8 mouse cellular contexts compared by ENCODE assay signal in the genomic region with DNA sequence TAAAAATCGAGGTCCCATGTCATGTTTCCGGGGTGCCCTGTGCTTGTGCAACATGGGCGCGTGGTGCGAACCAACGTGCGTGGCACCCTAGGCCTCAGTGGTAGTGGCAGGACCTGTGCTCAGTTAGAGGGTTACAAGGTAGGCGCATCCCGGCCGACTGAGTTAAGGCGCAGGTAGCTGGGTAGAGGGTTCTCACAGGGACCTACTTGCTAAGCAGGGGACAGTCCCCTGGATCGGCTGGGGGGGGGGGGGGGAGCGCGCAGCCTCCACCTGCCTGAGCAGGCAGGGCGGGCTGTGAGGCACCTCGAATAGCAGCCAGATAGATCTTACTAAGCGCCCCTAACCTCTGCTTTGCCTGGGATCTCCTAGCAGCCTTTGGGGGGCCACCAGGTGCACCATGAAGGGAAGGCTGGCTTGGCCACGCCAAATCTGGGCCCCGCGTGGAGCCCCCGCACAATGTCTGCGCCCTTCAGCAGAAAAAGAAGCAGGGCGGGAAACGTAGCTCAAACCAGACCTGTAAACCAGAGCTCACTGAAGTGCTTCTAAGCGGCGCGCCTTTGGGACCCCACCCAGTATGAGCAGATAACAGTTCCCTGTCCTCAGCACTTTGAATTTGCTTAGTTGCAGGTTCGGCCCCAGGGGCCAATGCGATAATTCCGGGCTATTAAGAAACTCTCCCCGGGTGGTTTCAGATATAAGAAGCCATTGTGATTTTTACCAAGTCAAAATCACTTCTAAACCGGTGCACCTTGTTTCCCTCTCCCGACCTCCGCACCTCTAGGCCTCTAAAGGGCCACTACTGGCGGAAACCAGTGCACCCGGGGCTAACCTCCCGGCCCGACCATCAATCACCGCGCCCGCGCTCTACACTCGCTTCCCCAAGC. TPM values are rescaled to one million over a fixed set of nuclear protein-coding genes. Genes with fewer than 3 reads are reported as not detected.
DNase-seq lines count a peak whose midpoint lies in the region; ATAC-seq and TF ChIP-seq lines count a peak whose summit lies in the region.

No protein-coding gene starts in this region.

- no peak overlapping the region for H3K9ac ChIP-seq in forebrain, embryonic 16.5 days (replicated peaks; ENCODE audit: low read depth, low read length)
- peak overlapping the region; percentile 27; the same call in 1 of the 2 replicates for H3K9ac ChIP-seq in liver, embryonic 15.5 days

- ATAC-seq in CD4-positive, CD25-positive, alpha-beta regulatory T cell, adult 4 months, result no peak
- no peak for ATAC-seq in forebrain, embryonic 16.5 days
- ATAC-seq in liver, embryonic 15.5 days (ENCODE audit: insufficient read depth), result no peak
- no peak for ATAC-seq in megakaryocyte-erythroid progenitor cell, adult 5-6 weeks (replicated peaks; ENCODE audit: low FRiP score, low TSS enrichment, poor library complexity, severe bottlenecking)
- ATAC-seq in megakaryocyte progenitor cell, adult 5-6 weeks (replicated peaks; ENCODE audit: poor library complexity), result no peak

- no peaks in the 10 kb centered on the region for H3K36me3 ChIP-seq in E14TG2a.4 (ENCODE audit: insufficient read depth, low read length)
- H3K36me3 ChIP-seq in forebrain, embryonic 16.5 days (ENCODE audit: control insufficient read depth, insufficient read depth), result no peaks in the 10 kb centered on the region
- no peaks in the 10 kb centered on the region for H3K36me3 ChIP-seq in liver, embryonic 15.5 days (replicated peaks)

- H3K4me2 ChIP-seq in forebrain, embryonic 16.5 days (ENCODE audit: low read length), result peak overlapping the region; percentile 46
- H3K4me2 ChIP-seq in liver, embryonic 15.5 days, result peak overlapping the region; percentile 46

- WGBS in forebrain, embryonic 16.5 days, result 2% methylated on average over 41 of the region's 43 CpGs
- WGBS in liver, embryonic 15.5 days (ENCODE audit: insufficient replicate concordance), result under 1% methylated on average over 41 of the region's 43 CpGs

- no peak overlapping the region for H3K27ac ChIP-seq in forebrain, embryonic 16.5 days (ENCODE audit: low read length)
- H3K27ac ChIP-seq in liver, embryonic 15.5 days (replicated peaks), result peak overlapping the region; percentile 74

- H3K4me1 ChIP-seq in E14TG2a.4 (replicated peaks; ENCODE audit: low read depth, low read length), result peaks cover 64% of the 10 kb centered on the region
- H3K4me1 ChIP-seq in forebrain, embryonic 16.5 days (replicated peaks; ENCODE audit: control insufficient read depth, insufficient read depth, low read length), result peaks cover 25% of the 10 kb centered on the region
- H3K4me1 ChIP-seq in liver, embryonic 15.5 days (replicated peaks), result peaks cover 9% of the 10 kb centered on the region; the same call in 1 of the 2 replicates

- H3K9me3 ChIP-seq in E14TG2a.4 (ENCODE audit: low read length), result no peaks in the 10 kb centered on the region
- no peaks in the 10 kb centered on the region for H3K9me3 ChIP-seq in forebrain, embryonic 16.5 days (ENCODE audit: control insufficient read depth, low read length)
- H3K9me3 ChIP-seq in liver, embryonic 15.5 days (replicated peaks), result no peaks in the 10 kb centered on the region

- peaks cover 93% of the 10 kb centered on the region for H3K27me3 ChIP-seq in E14TG2a.4 (ENCODE audit: insufficient read depth, low read length)
- H3K27me3 ChIP-seq in forebrain, embryonic 16.5 days (replicated peaks; ENCODE audit: control insufficient read depth, insufficient read depth, low read length), result peaks cover 85% of the 10 kb centered on the region
- peaks cover 100% of the 10 kb centered on the region for H3K27me3 ChIP-seq in liver, embryonic 15.5 days

- H3K4me3 ChIP-seq in E14TG2a.4 (replicated peaks; ENCODE audit: low read length), result peak overlapping the region; percentile 64
- peak overlapping the region; percentile 35 for H3K4me3 ChIP-seq in forebrain, embryonic 16.5 days (replicated peaks; ENCODE audit: low read length)
- peak overlapping the region; percentile 48 for H3K4me3 ChIP-seq in liver, embryonic 15.5 days (replicated peaks)

- no peak for TF ChIP-seq CTCF in E14TG2a.4 (conservative IDR thresholded peaks at IDR 0.05; ENCODE audit: low read length)

- peak; percentile 19 for DNase-seq in CD4-positive, CD25-positive, alpha-beta regulatory T cell, adult 2 months (ENCODE audit: low read depth, low spot score)
- no peak for DNase-seq in right cerebral cortex, adult 18-20 months

RNA-seq across cellular contexts. Expression of gene Igf2, which starts 6.6 kb away (rescaled TPM):
- polyA plus RNA-seq in CD4-positive, CD25-positive, alpha-beta regulatory T cell, adult 4 months (2017; shearing (Covaris generic)), result 1 to 10 TPM in 1 of 2 experiments, under 1 TPM in 1; 0.69 to 1.1 TPM
- polyA plus RNA-seq in forebrain, embryonic 16.5 days (2015; fragmentation: Nextera tagmentation; extraction: Ambion mirVana), result 64.3 and 95.2 TPM in 2 replicates
- polyA plus RNA-seq in liver, embryonic 15.5 days (2015; fragmentation: Nextera tagmentation; extraction: Ambion mirVana), result 619 and 685 TPM in 2 replicates
- total RNA-seq in megakaryocyte-erythroid progenitor cell, adult 5-6 weeks (2014; fragmentation: Nextera tagmentation), result not detected in 2 replicates
- 0.46 TPM in 1 of 2 replicates, not detected in the other for total RNA-seq in megakaryocyte-erythroid progenitor cell, adult 5-6 weeks (2017)
- not detected in 2 replicates for total RNA-seq in megakaryocyte progenitor cell, adult 5-6 weeks (2015)
- not detected in 2 replicates for total RNA-seq in megakaryocyte progenitor cell, adult 5-6 weeks (2017)

RNA-seq across cellular contexts. Expression of gene Gm49394, which starts 9.7 kb away (rescaled TPM):
- not detected for polyA plus RNA-seq in CD4-positive, CD25-positive, alpha-beta regulatory T cell, adult 4 months (2017; shearing (Covaris generic))
- not detected in 2 replicates for polyA plus RNA-seq in forebrain, embryonic 16.5 days (2015; fragmentation: Nextera tagmentation; extraction: Ambion mirVana)
- 0.08 TPM in 1 of 2 replicates, not detected in the other for polyA plus RNA-seq in liver, embryonic 15.5 days (2015; fragmentation: Nextera tagmentation; extraction: Ambion mirVana)
- total RNA-seq in megakaryocyte-erythroid progenitor cell, adult 5-6 weeks (2014; fragmentation: Nextera tagmentation), result not detected in 2 replicates
- not detected in 2 replicates for total RNA-seq in megakaryocyte-erythroid progenitor cell, adult 5-6 weeks (2017)
- not detected in 2 replicates for total RNA-seq in megakaryocyte progenitor cell, adult 5-6 weeks (2015)
- total RNA-seq in megakaryocyte progenitor cell, adult 5-6 weeks (2017), result not detected in 2 replicates

Comparison
In these comparisons a context has a peak if more than half of its experiments do, and no peak if none do; other contexts are left out.
1. RNA of gene Igf2, which starts 6.6 kb away (polyA plus RNA-seq): 619 to 685 TPM in liver, embryonic 15.5 days and 64.3 to 95.2 TPM in forebrain, embryonic 16.5 days; 0.69 to 1.1 TPM in CD4-positive, CD25-positive, alpha-beta regulatory T cell, adult 4 months; every median in the first group is over 10 times any median in the second.
2. Peak in every context shown above with its lines, with median percentiles within 50 percentile points of each other: H3K4me3 ChIP-seq.